Mouse (Mus musculus) bone marrow, adult 2 months (tissue): ENCODE data around the gene Gm8113.
"Not testable (repeated sequence)": the region's sequence is repeated elsewhere in the genome, so short reads cannot be mapped to it uniquely, and the experiment has no call there.

Source experiments
- CTCF ChIP-seq: fragments of 200-500 bp; IDR thresholded peaks from 2 replicates; pipeline ENCODE4 v1.5.1; 2011; ENCODE audit warnings: low read length, control low read depth; ENCODE audit not compliant: control insufficient read depth, insufficient read depth
- POLR2A ChIP-seq: fragments of 200-500 bp; IDR thresholded peaks from 2 replicates; pipeline ENCODE4 v1.6.1; 2011; ENCODE audit warnings: low read depth, mild to moderate bottlenecking, control low read depth, low read length, borderline replicate concordance; ENCODE audit not compliant: control insufficient read depth

DNA sequence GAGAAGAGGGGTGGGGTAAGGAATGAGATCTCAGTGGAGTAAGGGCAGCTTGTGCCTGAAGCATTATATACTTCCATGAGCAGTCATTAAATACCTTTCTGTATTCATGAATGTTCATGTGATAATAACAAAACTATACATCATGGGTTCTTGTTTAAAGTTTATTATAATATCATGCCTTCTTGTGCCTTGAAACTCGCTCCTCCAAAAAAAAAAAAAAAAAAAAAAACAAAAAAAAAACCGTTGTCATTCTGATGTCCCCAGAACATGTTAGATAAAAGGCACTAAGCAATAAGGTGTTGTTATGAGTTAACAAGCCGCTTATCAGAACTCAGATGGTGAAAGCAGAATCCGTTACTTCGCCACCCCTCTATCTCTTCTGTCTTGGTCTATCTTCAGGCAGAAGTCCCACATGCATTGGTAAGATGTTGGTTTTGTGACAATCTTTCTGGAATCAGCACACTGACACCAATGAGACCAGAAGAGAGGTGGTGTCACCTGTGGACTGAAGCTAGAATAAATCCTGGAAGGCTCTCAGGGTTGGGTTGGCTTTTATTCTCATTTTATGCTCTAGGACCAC is 45.1 kb upstream of the Gm8113 start:
- not testable (repeated sequence) for TF ChIP-seq CTCF, POLR2A
